Mouse (Mus musculus) spleen, postnatal 14 days (tissue): ENCODE results near the gene Olfr558.
A peak's percentile ranks its signal among the peaks of the same experiment; 100 is the strongest.

Experiments used
- DNase-seq, 2 experiments: peaks; one replicate each; pipeline ENCODE4 v3.0.0; 2021 to 2022; ENCODE audit warnings: low spot score in 2 of 2

The Olfr558 gene

GRCm38 (mm10) chr7:102701915-102702314 is at the start of gene Olfr558:
Gene Olfr558, plus strand, starts transcription at chr7:102702215.
- DNase-seq: no peak

GRCm38 (mm10) chr7:102658523-102658922 is 43.5 kb upstream of the Olfr558 start, which contains the start of gene Olfr555:
Gene Olfr555, plus strand, starts transcription at chr7:102658823.
- DNase-seq: no peak

- DNase-seq: no peak
Measured at GRCm38 (mm10) chr7:102664599-102664998, 37.4 kb upstream of the Olfr558 start, which contains the start of gene Olfr556. Gene Olfr556, plus strand, starts transcription at chr7:102664899.

- no peak for DNase-seq
Measured at GRCm38 (mm10) chr7:102665378-102665777, 36.6 kb upstream of the Olfr558 start.

GRCm38 (mm10) chr7:102676225-102676624 is 25.8 kb upstream of the Olfr558 start:
- no peak for DNase-seq

- DNase-seq: no peak
Measured at GRCm38 (mm10) chr7:102681916-102682315, 20.1 kb upstream of the Olfr558 start.

GRCm38 (mm10) chr7:102686944-102687501 is 15.0 kb upstream of the Olfr558 start, which contains the start of gene Trim68:
Gene Trim68, minus strand, starts transcription at chr7:102687327.
- peak; percentile 64 to 74 for DNase-seq

GRCm38 (mm10) chr7:102695358-102696125 is 6.5 kb upstream of the Olfr558 start, which contains the start of gene Olfr557:
Gene Olfr557, plus strand, starts transcription at chr7:102695910.
- DNase-seq: no peak

GRCm38 (mm10) chr7:102698461-102698860 is 3.6 kb upstream of the Olfr558 start:
- DNase-seq: no peak

GRCm38 (mm10) chr7:102718970-102719369 is 17.0 kb downstream of the Olfr558 start, which contains the start of gene Olfr33:
Gene Olfr33, minus strand, starts transcription at chr7:102719070.
- DNase-seq: no peak

GRCm38 (mm10) chr7:102727391-102727790 is 25.4 kb downstream of the Olfr558 start, which contains the start of gene Olfr559:
Gene Olfr559, minus strand, starts transcription at chr7:102727491.
- no peak for DNase-seq

GRCm38 (mm10) chr7:102733793-102734192 is 31.8 kb downstream of the Olfr558 start:
- no peak for DNase-seq

GRCm38 (mm10) chr7:102737705-102738104 is 35.7 kb downstream of the Olfr558 start:
- no peak for DNase-seq

- no peak for DNase-seq
Measured at GRCm38 (mm10) chr7:102752086-102752485, 50.1 kb downstream of the Olfr558 start.

GRCm38 (mm10) chr7:102759266-102759665 is 57.3 kb downstream of the Olfr558 start, which contains the start of the genes Olfr560 and Olfr78:
Gene Olfr560, minus strand, starts transcription at chr7:102759366.
Gene Olfr78, minus strand, starts transcription at chr7:102759471.
- no peak for DNase-seq
